Mouse (Mus musculus) liver, adult 2 months (tissue): ENCODE results near the gene Fkbp1a.

Experiments used
- CTCF ChIP-seq: fragments of 200-500 bp; IDR thresholded peaks from 2 replicates; pipeline ENCODE4 v1.5.1; 2011; ENCODE audit warnings: low read depth, low read length, control low read depth
- POLR2A ChIP-seq: fragments of 200-500 bp; IDR thresholded peaks from 2 replicates; pipeline ENCODE4 v1.6.1; 2011; ENCODE audit warnings: low read length, control low read depth; ENCODE audit not compliant: insufficient read depth; ENCODE audit errors: extremely low read depth

DNA sequence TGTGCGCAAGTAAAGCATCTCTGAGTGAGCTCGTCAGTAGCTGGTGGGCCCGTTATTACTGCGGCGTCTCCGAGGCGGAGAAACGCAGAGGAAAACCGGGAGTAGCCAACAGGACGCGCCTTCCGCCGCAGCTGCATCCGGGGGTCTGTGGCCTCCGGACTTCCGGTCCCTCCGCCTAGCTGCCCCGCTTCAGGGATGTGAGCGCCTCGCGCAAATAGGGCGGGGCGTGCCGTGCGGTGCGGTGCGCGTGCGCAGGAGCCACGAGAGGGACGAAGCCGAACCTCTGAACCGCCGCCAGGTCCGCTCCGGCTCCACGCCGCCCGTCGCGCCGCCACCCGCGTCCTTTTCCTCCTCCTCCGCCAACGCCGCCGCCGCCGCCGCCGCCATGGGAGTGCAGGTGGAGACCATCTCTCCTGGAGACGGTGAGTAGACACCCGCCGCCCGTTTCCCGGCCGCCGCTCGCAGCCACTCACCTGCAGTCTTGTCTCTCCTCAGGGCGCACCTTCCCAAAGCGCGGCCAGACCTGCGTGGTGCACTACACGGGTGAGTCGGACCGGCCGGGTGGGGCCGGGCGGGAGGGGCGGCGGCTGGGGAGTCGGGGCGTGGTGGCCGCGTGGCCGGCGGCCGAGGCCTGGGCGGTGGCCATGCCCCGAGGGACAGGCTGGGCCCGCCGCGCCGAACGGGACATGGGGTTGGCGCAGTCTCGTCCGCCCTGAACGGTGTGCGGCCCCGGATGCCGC, at the start of gene Fkbp1a:
- no peak for TF ChIP-seq CTCF
- peak; percentile 63 for TF ChIP-seq POLR2A
